Mouse (Mus musculus): ENCODE results near the gene Zfyve21.
A peak's percentile ranks its signal among the peaks of the same experiment; 100 is the strongest.

Gene Zfyve21

DNA sequence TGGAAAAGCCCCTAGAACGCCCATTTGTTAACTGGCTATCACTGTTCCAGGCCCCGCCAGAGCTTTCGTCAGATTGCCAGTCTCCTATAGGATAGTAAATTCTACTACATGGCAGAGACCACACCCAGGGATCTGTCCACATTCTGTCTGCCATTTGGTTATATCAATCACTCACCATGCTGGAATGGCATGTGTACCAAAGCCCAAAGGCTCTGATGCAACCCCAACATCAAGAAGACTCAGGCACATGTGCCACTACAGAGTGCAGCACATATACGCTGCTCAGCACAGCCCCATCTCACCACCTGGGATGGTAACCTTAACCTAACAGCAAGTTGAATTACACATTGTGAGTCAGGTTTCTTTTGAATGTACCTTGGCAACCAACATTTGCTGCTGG, 32.0 kb downstream of the Zfyve21 start:
- DNase-seq (ENCODE audit: low read depth): no peak

DNA sequence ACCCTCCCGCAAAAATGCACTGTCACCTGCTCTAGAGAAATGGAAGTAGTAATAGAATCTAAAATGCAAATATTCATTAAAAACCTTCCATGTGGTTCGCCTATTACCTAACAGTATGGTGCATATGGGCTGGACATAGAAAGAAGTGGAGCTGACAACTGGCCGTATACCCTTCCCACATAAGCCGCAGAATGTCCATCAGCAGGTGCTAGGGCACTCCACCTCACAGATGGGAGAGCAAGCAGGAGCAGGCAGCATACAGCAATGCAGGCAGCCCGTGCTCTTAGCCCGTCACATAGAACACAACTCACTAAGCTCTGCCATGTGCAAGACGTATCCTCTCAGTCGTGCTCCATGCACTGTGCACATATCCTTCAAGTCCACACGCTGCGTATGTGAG, 32.8 kb downstream of the Zfyve21 start:
- DNase-seq (ENCODE audit: low read depth): no peak

GRCm38 (mm10) chr12:111848300-111848798, 34.4 kb downstream of the Zfyve21 start:
- peak; percentile 54 for DNase-seq (ENCODE audit: low read depth)

GRCm38 (mm10) chr12:111851235-111851634, 37.3 kb downstream of the Zfyve21 start:
- DNase-seq (ENCODE audit: low read depth): peak; percentile 30

DNA sequence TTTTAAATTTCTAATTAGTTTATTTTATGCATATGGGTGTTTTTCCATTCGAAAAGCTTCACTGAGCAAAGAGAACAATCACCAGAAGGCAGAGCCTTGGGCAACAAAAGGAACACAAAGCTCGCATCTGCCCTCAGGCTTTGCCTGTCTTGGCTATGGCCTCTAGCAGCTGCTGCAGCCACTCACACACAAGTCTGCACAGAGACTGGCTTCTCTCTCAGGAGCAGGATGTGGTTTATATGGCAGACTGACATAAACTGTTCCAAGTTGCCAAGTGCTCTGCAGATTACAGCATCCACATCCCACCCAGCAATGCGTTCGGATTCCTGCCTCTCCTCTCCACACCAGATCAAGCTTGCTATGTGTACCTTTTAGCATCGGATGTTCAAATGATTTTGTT, 37.8 kb downstream of the Zfyve21 start:
- peak; percentile 29 for DNase-seq (ENCODE audit: low read depth)

GRCm38 (mm10) chr12:111853011-111853436, 39.1 kb downstream of the Zfyve21 start:
- peak; percentile 28 for DNase-seq (ENCODE audit: low read depth)

GRCm38 (mm10) chr12:111853546-111853945, 39.6 kb downstream of the Zfyve21 start:
- peak; percentile 25 for DNase-seq (ENCODE audit: low read depth)

GRCm38 (mm10) chr12:111855448-111855847, 41.5 kb downstream of the Zfyve21 start:
- DNase-seq (ENCODE audit: low read depth): no peak

- DNase-seq (ENCODE audit: low read depth): peak; percentile 82
Observed at GRCm38 (mm10) chr12:111864206-111864824, 50.3 kb downstream of the Zfyve21 start.

DNA sequence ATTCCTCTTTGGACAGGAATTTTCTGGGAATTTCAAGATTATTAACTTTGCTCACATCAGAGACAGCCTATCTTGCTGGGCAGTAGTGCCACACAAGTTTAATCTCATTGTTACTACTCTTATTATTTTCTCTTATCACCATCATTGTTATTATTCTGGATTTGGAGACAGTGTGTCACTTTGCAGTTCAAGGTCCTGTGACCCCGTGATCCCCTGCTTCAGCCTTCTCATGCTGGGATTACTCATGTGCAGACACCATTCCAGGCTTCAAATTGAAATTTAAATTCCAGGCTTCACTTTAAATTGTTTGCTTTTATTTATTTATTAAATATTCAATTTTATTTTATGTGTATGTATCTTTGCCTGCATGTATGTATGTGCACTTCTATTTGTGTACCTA, 55.8 kb downstream of the Zfyve21 start:
- no peak for DNase-seq (ENCODE audit: low read depth)

- DNase-seq (ENCODE audit: low read depth): no peak
Observed at GRCm38 (mm10) chr12:111870811-111871210, 56.8 kb downstream of the Zfyve21 start.

DNA sequence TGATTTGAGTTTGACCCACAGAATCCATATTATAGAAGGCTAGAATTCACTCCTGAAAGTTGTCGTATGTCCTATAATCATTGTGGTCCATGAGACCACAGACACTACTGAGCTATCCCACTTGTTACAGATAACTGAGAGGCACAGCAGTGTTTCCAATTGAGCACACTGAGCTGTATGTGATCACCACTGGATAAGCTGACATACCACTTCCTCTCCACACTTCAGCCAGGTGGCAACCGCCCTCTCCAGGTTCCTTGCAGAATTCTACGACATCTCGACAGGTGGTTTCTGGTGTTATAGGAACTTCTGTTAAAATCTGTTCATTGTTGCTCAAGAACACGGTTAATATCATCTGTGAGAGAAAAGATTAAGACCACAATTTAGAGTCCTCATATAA, 58.1 kb downstream of the Zfyve21 start:
- DNase-seq (ENCODE audit: low read depth): no peak

- no peak for DNase-seq (ENCODE audit: low read depth)
Observed at GRCm38 (mm10) chr12:111874601-111875140, 60.7 kb downstream of the Zfyve21 start.

DNA sequence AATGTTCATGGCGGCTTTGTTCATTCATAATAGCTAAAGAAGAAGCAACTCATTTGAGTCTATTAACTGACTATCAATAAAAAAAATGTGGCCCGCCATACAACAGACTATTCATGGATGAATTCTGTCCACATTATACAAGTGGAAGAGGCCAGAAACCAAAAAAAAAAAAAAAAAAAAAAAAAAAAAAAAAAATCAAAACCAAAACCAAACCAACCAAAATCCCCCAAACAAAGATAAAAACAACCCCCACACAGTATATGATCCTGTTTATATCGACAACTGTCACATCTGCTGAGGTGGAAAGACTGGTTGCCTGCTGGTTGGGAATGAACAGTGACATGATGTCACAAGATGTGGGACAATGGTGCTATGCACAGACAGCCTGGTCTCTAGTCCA, 61.5 kb downstream of the Zfyve21 start:
- no peak for DNase-seq (ENCODE audit: low read depth)

- DNase-seq (ENCODE audit: low read depth): peak; percentile 87
Observed at GRCm38 (mm10) chr12:111878213-111878612, 64.2 kb downstream of the Zfyve21 start.
